8 mouse cellular contexts compared by ENCODE assay signal in the genomic region with DNA sequence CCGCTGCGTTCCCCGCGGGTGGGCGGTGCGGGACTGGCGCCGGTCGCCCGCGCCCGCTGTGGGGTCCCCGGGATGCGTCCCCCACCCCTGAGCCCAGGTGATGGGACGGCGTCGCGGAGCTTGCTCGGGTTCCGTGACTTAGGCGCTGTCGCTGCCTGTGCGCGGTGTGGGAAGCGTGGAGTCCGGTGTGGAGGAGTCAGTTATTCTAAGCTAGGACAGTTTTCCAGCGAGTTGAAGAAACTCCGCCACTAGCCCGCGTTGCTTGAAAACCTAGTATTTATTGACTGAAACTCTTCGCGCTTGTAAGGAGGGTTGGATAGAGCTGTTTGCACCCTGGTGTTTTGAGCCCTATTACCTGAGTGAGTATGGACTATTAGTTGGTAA. TPM values are rescaled to one million over a fixed set of nuclear protein-coding genes. Genes with fewer than 3 reads are reported as not detected.
A peak's percentile ranks its signal among the peaks of the same experiment; 100 is the strongest.
DNase-seq lines count a peak whose midpoint lies in the region; ATAC-seq lines count a peak whose summit lies in the region.

No protein-coding gene starts in this region.

- under 1% methylated on average over 32 of the region's 32 CpGs for WGBS in hindbrain, embryonic 10.5 days
- under 1% methylated on average over 32 of the region's 32 CpGs for WGBS in midbrain, embryonic 12.5 days

- H3K9me3 ChIP-seq in hindbrain, embryonic 10.5 days = no peaks in the 10 kb centered on the region
- no peaks in the 10 kb centered on the region for H3K9me3 ChIP-seq in midbrain, embryonic 12.5 days

- peak overlapping the region; percentile 68 for H3K4me2 ChIP-seq in midbrain, embryonic 12.5 days (replicated peaks)

- DNase-seq in embryo, embryonic 10 days (ENCODE audit: low spot score) = peak; percentile 47
- DNase-seq in embryo, embryonic 11 days = no peak
- DNase-seq in right cerebral cortex, adult 18-20 months = peak; percentile 39
- DNase-seq in right cerebral cortex, postnatal 4 days = no peak
- no peak for DNase-seq in hindbrain, embryonic 10.5 days (ENCODE audit: low spot score)
- DNase-seq in gastrocnemius, postnatal 10 days = no peak

- peak overlapping the region; percentile 96 for H3K27ac ChIP-seq in hindbrain, embryonic 10.5 days
- H3K27ac ChIP-seq in midbrain, embryonic 12.5 days (replicated peaks) = peak overlapping the region; percentile 66

- ATAC-seq in midbrain, embryonic 12.5 days (ENCODE audit: low FRiP score, low read depth) = peak; percentile 36
- no peak for ATAC-seq in activated CD4-positive, CD25-positive, alpha-beta regulatory T cell, adult 4 months

- H3K36me3 ChIP-seq in hindbrain, embryonic 10.5 days = 0 out of 2 replicates have a peak, but pooled peaks cover 3% of the 10 kb centered on the region
- H3K36me3 ChIP-seq in midbrain, embryonic 12.5 days = no peaks in the 10 kb centered on the region

- H3K4me1 ChIP-seq in hindbrain, embryonic 10.5 days (replicated peaks) = peaks cover 44% of the 10 kb centered on the region
- H3K4me1 ChIP-seq in midbrain, embryonic 12.5 days = peaks cover 24% of the 10 kb centered on the region

- H3K4me3 ChIP-seq in hindbrain, embryonic 10.5 days = peak overlapping the region; percentile 88
- H3K4me3 ChIP-seq in midbrain, embryonic 12.5 days = peak overlapping the region; percentile 84

- peak overlapping the region; percentile 79 for H3K9ac ChIP-seq in midbrain, embryonic 12.5 days (replicated peaks)

- no peaks in the 10 kb centered on the region for H3K27me3 ChIP-seq in hindbrain, embryonic 10.5 days (ENCODE audit: insufficient read depth, poor library complexity, severe bottlenecking)
- no peaks in the 10 kb centered on the region for H3K27me3 ChIP-seq in midbrain, embryonic 12.5 days

RNA-seq across cellular contexts. Expression of a gene that starts 0.6 kb away (rescaled TPM):
- 4.2 and 4.7 TPM in 2 replicates for polyA plus RNA-seq in hindbrain, embryonic 10.5 days (2016; fragmentation: Nextera tagmentation; extraction: Ambion mirVana)
- polyA plus RNA-seq in midbrain, embryonic 12.5 days (2016; fragmentation: Nextera tagmentation; extraction: Ambion mirVana) = 4.8 and 4.9 TPM in 2 replicates
- polyA plus RNA-seq in activated CD4-positive, CD25-positive, alpha-beta regulatory T cell, adult 4 months (2017; shearing (Covaris generic)) = 1 to 10 TPM; 1.1 to 1.2 TPM
- 1 to 10 TPM; 2.0 to 3.2 TPM for total RNA-seq in gastrocnemius, postnatal 10 days (2021)

RNA-seq across cellular contexts. Expression of a gene that starts 0.8 kb away (rescaled TPM):
- polyA plus RNA-seq in hindbrain, embryonic 10.5 days (2016; fragmentation: Nextera tagmentation; extraction: Ambion mirVana) = 30.6 and 35.6 TPM in 2 replicates
- polyA plus RNA-seq in midbrain, embryonic 12.5 days (2016; fragmentation: Nextera tagmentation; extraction: Ambion mirVana) = 55.2 and 58.8 TPM in 2 replicates
- 10 to 100 TPM in 1 of 2 experiments, 1 to 10 TPM in 1; 6.1 to 15.1 TPM for polyA plus RNA-seq in activated CD4-positive, CD25-positive, alpha-beta regulatory T cell, adult 4 months (2017; shearing (Covaris generic))
- 10 to 100 TPM; 24.1 to 28.7 TPM for total RNA-seq in gastrocnemius, postnatal 10 days (2021)

Comparison
In these comparisons a context has a peak if more than half of its experiments do, and no peak if none do; other contexts are left out.
1. DNase-seq: peak in embryo, embryonic 10 days (single experiment) and right cerebral cortex, adult 18-20 months (single experiment); none in embryo, embryonic 11 days (single experiment), right cerebral cortex, postnatal 4 days (single experiment), hindbrain, embryonic 10.5 days (single experiment) and gastrocnemius, postnatal 10 days (single experiment).